Mouse (Mus musculus): ENCODE data around the gene Golga4.

Gene Golga4

DNA sequence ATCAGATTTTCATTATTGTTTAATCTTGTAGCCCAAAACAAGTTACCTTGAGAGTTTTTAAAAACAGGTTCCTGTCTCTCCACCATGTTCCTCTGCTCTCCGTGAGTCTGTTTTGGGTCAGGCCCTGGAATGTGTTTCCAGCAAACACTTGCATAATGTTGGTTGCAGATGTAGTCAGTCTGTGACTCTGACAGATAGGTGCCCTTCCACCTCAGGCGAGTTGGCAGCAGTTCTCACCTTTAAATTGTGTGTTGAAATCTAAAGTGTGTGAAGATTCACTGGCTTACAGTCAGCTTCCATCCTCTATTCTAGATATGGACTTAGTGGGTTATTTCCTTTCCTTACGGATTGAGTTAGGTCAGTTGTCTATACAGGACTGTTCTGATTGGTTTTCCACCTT is 23.7 kb downstream of the Golga4 start:
- DNase-seq, result no peak

- DNase-seq, result no peak
Measured at GRCm38 (mm10) chr9:118530679-118531078, 24.6 kb downstream of the Golga4 start.

DNA sequence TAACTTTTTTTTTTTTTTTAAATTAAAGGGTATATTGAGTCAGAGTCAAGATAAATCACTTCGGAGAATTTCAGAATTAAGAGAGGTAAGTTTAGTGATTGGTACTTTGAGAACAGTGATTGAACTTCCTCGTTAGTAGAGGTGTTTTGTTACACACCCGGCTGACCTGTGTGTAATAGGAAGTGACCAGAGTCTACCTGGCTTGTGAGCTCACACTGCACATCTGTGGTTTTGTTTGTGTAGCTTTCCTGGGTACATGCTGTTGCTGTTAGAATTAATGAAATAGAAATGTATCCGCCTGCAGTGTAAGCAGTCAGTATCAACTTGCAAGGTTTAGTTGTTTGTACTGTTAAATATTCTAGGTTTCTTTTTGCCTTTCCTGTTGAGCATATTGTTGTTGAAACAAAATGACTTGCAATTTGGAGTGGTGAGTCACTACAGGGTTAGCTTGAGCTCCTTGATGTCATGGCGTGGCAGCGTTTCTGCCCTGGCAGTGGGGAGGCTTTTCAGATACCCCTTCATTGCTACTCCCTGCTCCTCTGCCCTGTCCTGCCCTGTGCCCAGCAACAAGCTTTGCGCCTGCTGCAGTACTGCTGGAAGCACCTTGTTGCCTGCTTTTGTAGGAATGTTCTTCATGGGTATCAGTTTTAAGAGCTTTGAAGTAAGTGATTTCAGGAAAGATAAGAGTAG is 26.6 kb downstream of the Golga4 start:
- no peak for DNase-seq

- DNase-seq, result no peak
Measured at GRCm38 (mm10) chr9:118536946-118537345, 30.9 kb downstream of the Golga4 start.

- DNase-seq, result no peak
Measured at GRCm38 (mm10) chr9:118537463-118538339, 31.6 kb downstream of the Golga4 start.

- no peak for DNase-seq
Measured at GRCm38 (mm10) chr9:118541851-118542250, 35.8 kb downstream of the Golga4 start.

- no peak for DNase-seq
Measured at GRCm38 (mm10) chr9:118545146-118545545, 39.1 kb downstream of the Golga4 start.

- no peak for DNase-seq
Measured at GRCm38 (mm10) chr9:118548651-118549050, 42.6 kb downstream of the Golga4 start.

DNA sequence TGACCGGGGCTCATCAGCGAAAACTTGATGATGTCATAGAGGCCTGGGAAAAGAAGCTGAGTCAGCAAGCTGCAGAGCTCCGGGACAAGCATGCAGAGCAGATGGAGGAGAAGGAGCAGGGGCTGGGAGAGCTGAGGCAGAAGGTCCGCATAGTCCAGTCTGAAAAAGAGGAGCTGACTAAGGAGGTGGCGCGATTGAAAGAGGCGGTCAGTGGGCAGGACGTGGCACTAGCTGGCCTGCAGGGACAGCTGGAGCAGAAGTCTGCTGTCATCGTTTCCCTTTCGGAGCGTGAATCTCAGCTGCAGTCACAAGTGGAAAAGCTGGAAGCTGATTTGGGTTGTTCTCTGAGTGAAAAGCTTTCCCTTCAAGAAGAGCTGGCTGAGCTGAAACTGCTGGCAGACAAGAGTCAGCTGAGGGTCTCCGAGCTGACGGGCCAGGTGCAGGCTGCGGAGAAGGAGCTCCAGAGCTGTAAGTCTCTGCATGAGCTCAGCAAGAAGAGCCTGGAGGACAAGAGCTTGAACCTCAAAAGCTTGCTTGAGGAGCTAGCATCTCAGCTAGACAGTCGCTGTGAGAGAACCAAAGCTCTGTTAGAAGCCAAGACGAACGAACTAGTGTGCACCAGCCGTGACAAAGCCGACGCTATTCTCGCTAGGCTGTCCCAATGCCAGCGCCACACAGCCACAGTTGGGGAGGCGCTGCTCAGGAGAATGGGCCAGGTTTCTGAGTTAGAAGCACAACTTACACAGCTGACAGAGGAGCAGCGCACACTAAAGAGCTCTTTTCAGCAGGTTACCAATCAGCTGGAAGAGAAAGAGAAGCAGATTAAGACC is 51.1 kb downstream of the Golga4 start:
- no peak for DNase-seq

- DNase-seq, result no peak
Measured at GRCm38 (mm10) chr9:118563356-118563755, 57.3 kb downstream of the Golga4 start.

DNA sequence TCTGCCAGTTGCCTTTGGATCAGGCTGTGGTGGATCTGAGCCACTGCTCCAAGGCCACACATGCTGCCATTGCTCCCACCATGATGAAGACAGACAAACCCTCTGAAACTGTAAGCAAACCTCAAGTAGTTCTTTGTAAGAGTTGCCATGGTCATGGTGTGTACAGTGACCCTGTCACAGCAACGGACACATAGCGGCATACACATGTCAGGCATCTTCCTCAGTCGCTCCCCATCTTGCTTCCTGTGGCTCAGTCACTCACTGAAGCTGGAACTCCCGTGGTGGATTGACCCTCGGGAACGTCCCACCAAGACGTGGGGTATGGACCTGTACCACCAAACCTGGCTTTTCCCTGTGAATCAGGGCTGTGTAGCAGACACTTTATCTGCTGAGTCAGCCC is 57.8 kb downstream of the Golga4 start:
- DNase-seq, result no peak

DNA sequence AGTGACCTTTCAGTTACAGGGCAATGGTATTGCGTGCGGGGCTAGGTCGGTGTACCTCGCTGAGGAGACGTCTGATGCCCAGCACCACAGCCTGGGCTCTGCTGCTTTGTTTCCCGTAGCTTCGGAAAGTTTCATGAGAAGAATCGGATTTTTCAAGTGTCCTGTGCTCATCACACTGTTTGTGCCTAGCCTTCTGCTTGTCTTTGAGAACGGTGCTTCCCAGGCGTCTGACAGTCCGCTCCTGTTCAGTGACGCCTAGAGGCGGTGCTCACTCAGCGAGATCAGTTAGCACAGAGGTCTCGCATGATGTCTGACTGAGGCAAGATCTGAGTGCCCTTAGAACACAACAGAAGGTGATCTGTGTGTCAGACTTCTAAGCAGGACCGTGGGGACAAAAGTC is 58.6 kb downstream of the Golga4 start:
- DNase-seq, result no peak

- no peak for DNase-seq
Measured at GRCm38 (mm10) chr9:118569328-118569727, 63.3 kb downstream of the Golga4 start.

- no peak for DNase-seq
Measured at GRCm38 (mm10) chr9:118570865-118571264, 64.8 kb downstream of the Golga4 start.

GRCm38 (mm10) chr9:118571701-118572100 is 65.6 kb downstream of the Golga4 start:
- no peak for DNase-seq

DNA sequence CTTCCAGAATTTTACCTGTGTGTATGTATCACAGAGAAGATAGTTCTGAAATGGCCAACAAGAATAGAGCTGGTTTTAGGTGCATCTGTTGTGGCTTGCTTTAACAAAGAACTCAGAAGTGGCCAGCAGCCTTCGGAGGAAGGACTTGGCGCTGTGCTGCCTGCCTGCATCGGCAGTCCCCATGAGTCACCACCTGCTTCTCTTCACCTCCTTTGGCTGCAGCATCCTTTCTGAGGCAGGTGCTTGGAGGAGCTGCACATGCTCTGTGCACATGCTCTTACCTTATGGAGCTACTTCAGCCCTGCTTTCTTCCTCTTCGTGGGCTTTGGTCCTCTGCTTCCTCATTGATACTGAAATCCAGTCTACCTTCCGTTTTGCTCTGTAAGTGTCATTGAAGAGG is 68.8 kb downstream of the Golga4 start:
- DNase-seq, result no peak

GRCm38 (mm10) chr9:118580371-118580770 is 74.3 kb downstream of the Golga4 start:
- DNase-seq, result no peak

DNA sequence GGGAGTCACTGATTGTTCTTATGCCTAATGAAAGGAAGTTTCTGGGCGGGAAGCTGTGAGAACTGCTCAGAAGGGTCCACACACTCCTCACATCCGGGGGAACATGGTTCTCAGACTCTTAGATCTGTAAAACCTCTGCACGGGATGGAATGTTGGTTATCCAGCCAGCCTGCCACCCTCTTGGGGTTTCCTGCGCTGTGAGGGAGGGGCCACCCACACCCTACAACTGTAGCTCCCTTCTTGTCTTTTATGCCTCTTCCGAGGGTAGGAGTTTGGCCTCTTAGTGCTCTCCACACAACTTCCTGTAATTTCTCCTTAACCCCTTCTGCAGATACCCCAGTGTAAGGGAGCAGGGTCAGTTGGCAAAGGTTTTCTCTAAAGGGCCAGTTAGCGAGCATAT is 76.7 kb downstream of the Golga4 start:
- DNase-seq, result peak in 1 of 2 experiments; percentile 2

DNA sequence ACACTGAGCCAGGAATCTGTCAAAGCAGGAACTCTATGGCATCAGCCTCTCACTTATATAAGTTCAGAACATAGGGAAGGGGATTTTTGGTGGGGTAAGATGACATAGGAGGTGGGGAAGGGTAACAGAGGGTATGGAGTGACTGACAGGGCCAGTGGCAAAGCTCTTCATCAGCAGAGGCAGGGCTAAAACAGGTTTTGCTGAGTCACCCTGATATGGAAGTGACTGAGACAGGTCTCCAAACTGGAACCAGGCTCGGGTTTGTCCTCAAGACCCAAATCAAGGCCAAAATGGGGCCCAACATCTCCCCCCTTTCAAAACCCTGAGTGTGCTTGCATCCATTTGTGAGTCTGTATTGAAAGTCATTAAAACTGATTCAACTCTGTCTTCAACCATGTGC is 78.8 kb downstream of the Golga4 start:
- no peak for DNase-seq

DNA sequence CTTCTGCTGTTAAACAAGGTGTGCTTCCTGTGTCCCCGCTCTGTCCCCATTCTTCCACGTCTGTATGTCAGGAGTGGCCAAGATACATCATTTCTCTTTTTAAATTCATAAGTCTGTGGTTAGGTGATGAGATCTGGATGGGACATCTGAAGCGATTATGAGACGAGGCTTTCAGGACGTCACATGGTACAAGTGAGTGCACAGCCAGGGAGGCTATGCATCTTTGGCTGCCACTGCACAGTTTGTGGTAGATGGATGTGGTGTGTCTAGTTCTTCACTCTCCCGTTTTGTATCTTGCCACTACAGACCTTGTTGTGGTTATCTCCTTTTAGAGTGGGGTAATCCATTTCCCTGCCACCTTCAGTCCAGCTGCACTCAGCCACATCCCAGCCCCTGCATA is 79.9 kb downstream of the Golga4 start:
- DNase-seq, result no peak

- no peak for DNase-seq
Measured at GRCm38 (mm10) chr9:118587115-118587514, 81.0 kb downstream of the Golga4 start.

- DNase-seq, result no peak
Measured at GRCm38 (mm10) chr9:118589249-118589648, 83.2 kb downstream of the Golga4 start.

- no peak for DNase-seq
Measured at GRCm38 (mm10) chr9:118590230-118590629, 84.2 kb downstream of the Golga4 start.
